Mouse (Mus musculus): ENCODE measurements around the gene Cyth2.

Gene Cyth2

GRCm38 (mm10) chr7:45812921-45813320 is 1.5 kb downstream of the Cyth2 start:
- DNase-seq = no peak

- DNase-seq = no peak
Measured at GRCm38 (mm10) chr7:45809276-45810075, 4.9 kb downstream of the Cyth2 start.

- no peak for DNase-seq
Measured at GRCm38 (mm10) chr7:45808471-45808870, 5.9 kb downstream of the Cyth2 start.

GRCm38 (mm10) chr7:45805941-45806340 is 8.4 kb downstream of the Cyth2 start:
- DNase-seq = no peak

GRCm38 (mm10) chr7:45802551-45802950 is 11.8 kb downstream of the Cyth2 start:
- DNase-seq = no peak

- DNase-seq = peak; percentile 91
Measured at GRCm38 (mm10) chr7:45801348-45801747, 13.0 kb downstream of the Cyth2 start.

GRCm38 (mm10) chr7:45800546-45801204 is 13.7 kb downstream of the Cyth2 start:
- DNase-seq = no peak

GRCm38 (mm10) chr7:45800001-45800400 is 14.4 kb downstream of the Cyth2 start:
- no peak for DNase-seq

- no peak for DNase-seq
Measured at GRCm38 (mm10) chr7:45798931-45799330, 15.4 kb downstream of the Cyth2 start.

- no peak for DNase-seq
Measured at GRCm38 (mm10) chr7:45798511-45798836, 15.9 kb downstream of the Cyth2 start.

- no peak for DNase-seq
Measured at GRCm38 (mm10) chr7:45797661-45798510, 16.5 kb downstream of the Cyth2 start.

GRCm38 (mm10) chr7:45796950-45797349 is 17.4 kb downstream of the Cyth2 start:
- no peak for DNase-seq

- DNase-seq = no peak
Measured at GRCm38 (mm10) chr7:45794971-45795370, 19.4 kb downstream of the Cyth2 start.

- no peak for DNase-seq
Measured at GRCm38 (mm10) chr7:45793969-45794585, 20.3 kb downstream of the Cyth2 start.

GRCm38 (mm10) chr7:45793240-45793639 is 21.1 kb downstream of the Cyth2 start:
- DNase-seq = no peak

GRCm38 (mm10) chr7:45791756-45792490 is 22.5 kb downstream of the Cyth2 start:
- DNase-seq = no peak

- no peak for DNase-seq
Measured at GRCm38 (mm10) chr7:45790721-45791120, 23.7 kb downstream of the Cyth2 start.

- no peak for DNase-seq
Measured at GRCm38 (mm10) chr7:45787642-45788041, 26.7 kb downstream of the Cyth2 start.

GRCm38 (mm10) chr7:45786661-45787413 is 27.5 kb downstream of the Cyth2 start:
- DNase-seq = peak; percentile 67

- peak; percentile 74 for DNase-seq
Measured at GRCm38 (mm10) chr7:45786136-45786578, 28.2 kb downstream of the Cyth2 start.

GRCm38 (mm10) chr7:45785388-45786135 is 28.8 kb downstream of the Cyth2 start:
- peak; percentile 75 for DNase-seq
